Mouse (Mus musculus) heart, embryonic 11.5 days (tissue): ENCODE results near the gene Ranbp6. TPM values are rescaled to one million over a fixed set of nuclear protein-coding genes. Genes with fewer than 3 reads are reported as not detected.

Experiments used
- ATAC-seq: fragments of 200-750 bp; cut with Nextera tagmentation; replicated peaks from 2 replicates; pipeline ENCODE4 v1.8.0; 2017; ENCODE audit warnings: moderate library complexity; ENCODE audit not compliant: insufficient number of reproducible peaks, low FRiP score, low TSS enrichment
- H3K27ac ChIP-seq: fragments of 300-500 bp; sonication (generic); 2 replicates; pipeline ENCODE4 v1.5.1; 2014; ENCODE audit warnings: mild to moderate bottlenecking, low read depth, low read length
- H3K27me3 ChIP-seq: fragments of 300-500 bp; sonication (generic); 2 replicates; pipeline ENCODE4 v1.6.1; 2014; ENCODE audit warnings: mild to moderate bottlenecking, low read length, mixed read lengths; ENCODE audit not compliant: control insufficient read depth, insufficient read depth
- H3K36me3 ChIP-seq: fragments of 300-500 bp; sonication (generic); 2 replicates; pipeline ENCODE4 v1.6.1; 2014; ENCODE audit warnings: mild to moderate bottlenecking, low read length, moderate library complexity, mixed read lengths; ENCODE audit not compliant: control insufficient read depth, insufficient read depth
- H3K4me1 ChIP-seq: fragments of 300-500 bp; sonication (generic); 2 replicates; pipeline ENCODE4 v1.6.1; 2014; ENCODE audit warnings: low read length; ENCODE audit not compliant: control insufficient read depth, insufficient read depth
- H3K4me2 ChIP-seq: fragments of 300-500 bp; sonication (generic); 2 replicates; pipeline ENCODE4 v1.6.1; 2014; ENCODE audit warnings: mild to moderate bottlenecking, moderate library complexity
- H3K4me3 ChIP-seq: fragments of 300-500 bp; sonication (generic); 2 replicates; pipeline ENCODE4 v1.5.1; 2014; ENCODE audit warnings: low read depth, low read length
- H3K9ac ChIP-seq: fragments of 300-500 bp; sonication (generic); 2 replicates; pipeline ENCODE4 v1.6.1; 2014; ENCODE audit warnings: mild to moderate bottlenecking, low read depth, low read length, moderate library complexity
- H3K9me3 ChIP-seq: fragments of 300-500 bp; sonication (generic); replicated peaks from 2 replicates; pipeline ENCODE4 v1.6.1; 2016; ENCODE audit warnings: low read length; ENCODE audit not compliant: control insufficient read depth
- WGBS: fragments of 180-500 bp; shearing (Covaris S2); extraction: QIAGEN DNeasy Blood & Tissue Kit; methylation state at CpG from one replicate; pipeline ENCODE4 v1.1.7; 2014; ENCODE audit not compliant: insufficient replicate concordance; 5-methylcytosine and 5-hydroxymethylcytosine counted together
- polyA plus RNA-seq: library from polyadenylated mRNA; unstranded; fragments of >200 nt; fragmentation: Nextera tagmentation; extraction: Ambion mirVana; gene quantifications from 2 replicates; pipeline ENCODE4 v1.2.1, GENCODE M21; 2014

Gene Ranbp6
- polyA plus RNA-seq, 1 experiment from 2014 or later: 16.8 TPM

- no peaks in the 10 kb centered on the region for H3K36me3 ChIP-seq
- H3K9ac ChIP-seq: no peak overlapping the region
- H3K27me3 ChIP-seq: no peaks in the 10 kb centered on the region
- no peaks in the 10 kb centered on the region for H3K9me3 ChIP-seq
- WGBS: 78% methylated on average over 8 of the region's 8 CpGs
- no peak for ATAC-seq
- H3K27ac ChIP-seq: no peak overlapping the region
- H3K4me2 ChIP-seq: no peak overlapping the region
- no peaks in the 10 kb centered on the region for H3K4me1 ChIP-seq
- no peak overlapping the region for H3K4me3 ChIP-seq
Observed at GRCm38 (mm10) chr19:29842973-29843372, 30.2 kb upstream of the Ranbp6 start.

GRCm38 (mm10) chr19:29840642-29841041, 27.9 kb upstream of the Ranbp6 start:
- Histone ChIP-seq H3K36me3 (no peaks in the 10 kb centered on the region), H3K4me3 (no peak overlapping the region), H3K4me2 (no peak overlapping the region), H3K27me3 (no peaks in the 10 kb centered on the region), H3K9me3 (no peaks in the 10 kb centered on the region), H3K9ac (no peak overlapping the region), H3K4me1 (no peaks in the 10 kb centered on the region), H3K27ac (no peak overlapping the region)
- 89% methylated on average over 4 of the region's 4 CpGs for WGBS
- no peak for ATAC-seq

- no peak overlapping the region for H3K9ac ChIP-seq
- H3K27me3 ChIP-seq: no peaks in the 10 kb centered on the region
- no peak for ATAC-seq
- no peak overlapping the region for H3K27ac ChIP-seq
- no peaks in the 10 kb centered on the region for H3K9me3 ChIP-seq
- no peak overlapping the region for H3K4me3 ChIP-seq
- no peaks in the 10 kb centered on the region for H3K36me3 ChIP-seq
- 64% methylated on average over 3 of the region's 3 CpGs for WGBS
- no peak overlapping the region for H3K4me2 ChIP-seq
- no peaks in the 10 kb centered on the region for H3K4me1 ChIP-seq
Observed at GRCm38 (mm10) chr19:29838636-29839135, 25.9 kb upstream of the Ranbp6 start.

GRCm38 (mm10) chr19:29838171-29838570, 25.4 kb upstream of the Ranbp6 start:
- WGBS: 78% methylated on average over 1 of the region's 1 CpGs

GRCm38 (mm10) chr19:29835364-29836034, 22.7 kb upstream of the Ranbp6 start:
- whole genome bisulfite sequencing: 67% methylated on average over 3 of the region's 3 CpGs
- H3K36me3 ChIP-seq: no peaks in the 10 kb centered on the region
- no peak overlapping the region for H3K4me2 ChIP-seq
- no peaks in the 10 kb centered on the region for H3K27me3 ChIP-seq
- H3K4me1 ChIP-seq: no peaks in the 10 kb centered on the region
- no peak overlapping the region for H3K4me3 ChIP-seq
- no peak overlapping the region for H3K27ac ChIP-seq
- no peak overlapping the region for H3K9ac ChIP-seq
- no peak for ATAC-seq
- no peaks in the 10 kb centered on the region for H3K9me3 ChIP-seq

More at GRCm38 (mm10) chr19:29838171-29838570, 25.4 kb upstream of the Ranbp6 start:
- no peak overlapping the region for H3K4me3 ChIP-seq
- H3K9me3 ChIP-seq: no peaks in the 10 kb centered on the region
- no peak for ATAC-seq
- no peaks in the 10 kb centered on the region for H3K36me3 ChIP-seq
- H3K27me3 ChIP-seq: no peaks in the 10 kb centered on the region
- no peak overlapping the region for H3K9ac ChIP-seq
- no peaks in the 10 kb centered on the region for H3K4me1 ChIP-seq
- no peak overlapping the region for H3K4me2 ChIP-seq
- no peak overlapping the region for H3K27ac ChIP-seq

GRCm38 (mm10) chr19:29830911-29831310, 18.1 kb upstream of the Ranbp6 start:
- H3K4me2 ChIP-seq: no peak overlapping the region
- no peaks in the 10 kb centered on the region; the same call in 1 of the 2 replicates for H3K27me3 ChIP-seq
- no peak overlapping the region for H3K4me3 ChIP-seq
- H3K4me1 ChIP-seq: no peaks in the 10 kb centered on the region
- no peak overlapping the region for H3K27ac ChIP-seq
- ATAC-seq: no peak
- 62% methylated on average over 2 of the region's 2 CpGs for WGBS
- H3K9ac ChIP-seq: no peak overlapping the region
- H3K36me3 ChIP-seq: no peaks in the 10 kb centered on the region
- H3K9me3 ChIP-seq: no peaks in the 10 kb centered on the region

GRCm38 (mm10) chr19:29828558-29828957, 15.8 kb upstream of the Ranbp6 start:
- H3K4me3 ChIP-seq: no peak overlapping the region
- WGBS: 59% methylated on average over 5 of the region's 5 CpGs
- H3K27ac ChIP-seq: no peak overlapping the region
- no peaks in the 10 kb centered on the region for H3K9me3 ChIP-seq
- no peaks in the 10 kb centered on the region; the same call in 1 of the 2 replicates for H3K27me3 ChIP-seq
- no peaks in the 10 kb centered on the region for H3K36me3 ChIP-seq
- ATAC-seq: no peak
- H3K4me2 ChIP-seq: no peak overlapping the region
- no peak overlapping the region for H3K9ac ChIP-seq
- no peaks in the 10 kb centered on the region for H3K4me1 ChIP-seq

- no peak overlapping the region for H3K4me3 ChIP-seq
- no peak overlapping the region for H3K27ac ChIP-seq
- no peaks in the 10 kb centered on the region for H3K9me3 ChIP-seq
- no peak overlapping the region for H3K4me2 ChIP-seq
- H3K36me3 ChIP-seq: no peaks in the 10 kb centered on the region
- ATAC-seq: no peak
- no peaks in the 10 kb centered on the region; the same call in 1 of the 2 replicates for H3K27me3 ChIP-seq
- WGBS: 83% methylated on average over 1 of the region's 1 CpGs
- no peak overlapping the region for H3K9ac ChIP-seq
- H3K4me1 ChIP-seq: no peaks in the 10 kb centered on the region
Observed at GRCm38 (mm10) chr19:29826686-29827085, 13.9 kb upstream of the Ranbp6 start.

- Histone ChIP-seq H3K36me3 (no peaks in the 10 kb centered on the region), H3K9me3 (no peaks in the 10 kb centered on the region), H3K4me1 (no peaks in the 10 kb centered on the region), H3K4me3 (no peak overlapping the region), H3K27me3 (no peaks in the 10 kb centered on the region; the same call in 1 of the 2 replicates), H3K4me2 (no peak overlapping the region), H3K27ac (no peak overlapping the region), H3K9ac (no peak overlapping the region)
- ATAC-seq: no peak
- 52% methylated on average over 2 of the region's 2 CpGs for WGBS
Observed at GRCm38 (mm10) chr19:29825003-29825402, 12.2 kb upstream of the Ranbp6 start.
